Mouse (Mus musculus): ENCODE measurements around the gene Ppp2r5a. TPM values are rescaled to one million over a fixed set of nuclear protein-coding genes. Genes with fewer than 3 reads are reported as not detected.

The Ppp2r5a gene
- polyA plus RNA-seq, 1 experiment from 2014 or later: 42.7 TPM

- under 1% methylated on average over 53 of the region's 54 CpGs for WGBS
- H3K4me2 ChIP-seq: peak within 1 kb of the TSS; percentile 79
- peak; percentile 91 for ATAC-seq (ENCODE audit: insufficient read depth)
- peak within 1 kb of the TSS; percentile 89 for H3K9ac ChIP-seq
- H3K9me3 ChIP-seq (ENCODE audit: low read depth, low read length): no peaks in the 10 kb centered on the region
- peak within 1 kb of the TSS; percentile 71 for H3K4me3 ChIP-seq (ENCODE audit: low read depth, low read length)
- 0 out of 2 replicates have a peak, but pooled peaks have one; percentile 3 for TF ChIP-seq CTCF (IDR thresholded peaks at IDR 0.05; ENCODE audit: low read depth)
- H3K4me1 ChIP-seq (ENCODE audit: insufficient read depth): 0 out of 2 replicates have a peak, but pooled peaks cover 3% of the 10 kb centered on the region
- peak; percentile 81 for DNase-seq
- no peaks in the 10 kb centered on the region for H3K27me3 ChIP-seq (ENCODE audit: insufficient read depth, low read length)
- no peaks in the 10 kb centered on the region for H3K36me3 ChIP-seq (ENCODE audit: insufficient read depth)
- H3K27ac ChIP-seq (ENCODE audit: low read depth): peak within 1 kb of the TSS; percentile 87
These were observed 85.4 kb downstream of the Ppp2r5a start, which contains the start of gene Nenf for GRCm38 (mm10) chr1:191317591-191318196. Gene Nenf (minus strand): TSS chr1:191318194.

GRCm38 (mm10) chr1:191316818-191317217 is 86.3 kb downstream of the Ppp2r5a start:
- ATAC-seq (ENCODE audit: insufficient read depth) (no peak), DNase-seq (no peak)
- Histone ChIP-seq H3K4me1 (ENCODE audit: insufficient read depth) (0 out of 2 replicates have a peak, but pooled peaks cover 3% of the 10 kb centered on the region), H3K4me3 (ENCODE audit: low read depth, low read length) (peak overlapping the region; percentile 71), H3K9ac (no peak overlapping the region), H3K36me3 (ENCODE audit: insufficient read depth) (no peaks in the 10 kb centered on the region), H3K9me3 (ENCODE audit: low read depth, low read length) (no peaks in the 10 kb centered on the region), H3K4me2 (peak overlapping the region; percentile 79), H3K27ac (ENCODE audit: low read depth) (no peak overlapping the region), H3K27me3 (ENCODE audit: insufficient read depth, low read length) (no peaks in the 10 kb centered on the region)
- WGBS: 63% methylated on average over 8 of the region's 8 CpGs
- peak; percentile 34 for TF ChIP-seq CTCF (IDR thresholded peaks at IDR 0.05; ENCODE audit: low read depth)

DNA sequence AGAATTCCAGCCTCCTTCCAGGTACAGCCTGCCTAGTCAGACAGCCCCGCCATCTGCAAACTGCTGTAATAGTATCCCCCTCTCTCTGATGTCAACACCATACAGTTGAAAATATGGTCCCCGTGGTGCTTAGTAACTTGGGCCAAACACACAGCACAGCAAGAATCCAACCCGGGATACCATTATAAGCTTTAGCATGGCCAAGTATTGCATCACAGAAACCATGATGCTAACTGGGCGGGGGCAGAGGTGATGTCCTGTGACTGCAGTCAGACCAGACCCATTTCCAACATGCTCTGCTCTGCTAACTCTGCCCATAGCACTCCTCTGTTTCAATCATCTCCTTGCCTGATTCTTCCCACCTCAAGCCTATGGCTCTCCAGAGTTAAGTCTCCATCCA is 89.1 kb downstream of the Ppp2r5a start:
- no peaks in the 10 kb centered on the region for H3K27me3 ChIP-seq (ENCODE audit: insufficient read depth, low read length)
- DNase-seq (no peak), ATAC-seq (ENCODE audit: insufficient read depth) (no peak)
- H3K27ac ChIP-seq (ENCODE audit: low read depth): no peak overlapping the region
- no peaks in the 10 kb centered on the region for H3K9me3 ChIP-seq (ENCODE audit: low read depth, low read length)
- no peak overlapping the region for H3K9ac ChIP-seq
- 0 out of 2 replicates have a peak, but pooled peaks cover 5% of the 10 kb centered on the region for H3K36me3 ChIP-seq (ENCODE audit: insufficient read depth)
- H3K4me3 ChIP-seq (ENCODE audit: low read depth, low read length): no peak overlapping the region
- TF ChIP-seq CTCF (IDR thresholded peaks at IDR 0.05; ENCODE audit: low read depth): no peak
- 63% methylated on average over 4 of the region's 4 CpGs for WGBS
- 0 out of 2 replicates have a peak, but pooled peaks cover 3% of the 10 kb centered on the region for H3K4me1 ChIP-seq (ENCODE audit: insufficient read depth)
- H3K4me2 ChIP-seq: no peak overlapping the region

- no peak overlapping the region for H3K27ac ChIP-seq (ENCODE audit: low read depth)
- peak overlapping the region; percentile 58 for H3K4me2 ChIP-seq
- H3K36me3 ChIP-seq (ENCODE audit: insufficient read depth): 0 out of 2 replicates have a peak, but pooled peaks cover 5% of the 10 kb centered on the region
- no peak for TF ChIP-seq CTCF (IDR thresholded peaks at IDR 0.05; ENCODE audit: low read depth)
- H3K4me3 ChIP-seq (ENCODE audit: low read depth, low read length): peak overlapping the region; percentile 46
- H3K4me1 ChIP-seq (ENCODE audit: insufficient read depth): 0 out of 2 replicates have a peak, but pooled peaks cover 3% of the 10 kb centered on the region
- DNase-seq: no peak
- no peak for ATAC-seq (ENCODE audit: insufficient read depth)
- no peaks in the 10 kb centered on the region for H3K9me3 ChIP-seq (ENCODE audit: low read depth, low read length)
- no peaks in the 10 kb centered on the region for H3K27me3 ChIP-seq (ENCODE audit: insufficient read depth, low read length)
- WGBS: 58% methylated on average over 6 of the region's 6 CpGs
- peak overlapping the region; percentile 53 for H3K9ac ChIP-seq
These were observed 89.9 kb downstream of the Ppp2r5a start for GRCm38 (mm10) chr1:191313158-191313557.

- H3K4me3 ChIP-seq (ENCODE audit: low read depth, low read length): peak overlapping the region; percentile 46
- H3K27ac ChIP-seq (ENCODE audit: low read depth): 0 out of 2 replicates have a peak overlapping the region, but pooled peaks have one; percentile 7
- DNase-seq: peak; percentile 95
- WGBS: under 1% methylated on average over 14 of the region's 14 CpGs
- H3K27me3 ChIP-seq (ENCODE audit: insufficient read depth, low read length): no peaks in the 10 kb centered on the region
- peak; percentile 91 for ATAC-seq (ENCODE audit: insufficient read depth)
- 0 out of 2 replicates have a peak, but pooled peaks cover 5% of the 10 kb centered on the region for H3K36me3 ChIP-seq (ENCODE audit: insufficient read depth)
- H3K4me2 ChIP-seq: peak overlapping the region; percentile 58
- 0 out of 2 replicates have a peak, but pooled peaks cover 3% of the 10 kb centered on the region for H3K4me1 ChIP-seq (ENCODE audit: insufficient read depth)
- TF ChIP-seq CTCF (IDR thresholded peaks at IDR 0.05; ENCODE audit: low read depth): peak; percentile 98
- peak overlapping the region; percentile 53 for H3K9ac ChIP-seq
- no peaks in the 10 kb centered on the region for H3K9me3 ChIP-seq (ENCODE audit: low read depth, low read length)
These were observed 90.5 kb downstream of the Ppp2r5a start for GRCm38 (mm10) chr1:191312513-191312941.

- no peaks in the 10 kb centered on the region for H3K27me3 ChIP-seq (ENCODE audit: insufficient read depth, low read length)
- DNase-seq (no peak), ATAC-seq (ENCODE audit: insufficient read depth) (no peak)
- 0 out of 2 replicates have a peak, but pooled peaks cover 3% of the 10 kb centered on the region for H3K4me1 ChIP-seq (ENCODE audit: insufficient read depth)
- peaks cover 11% of the 10 kb centered on the region; the same call in 1 of the 2 replicates for H3K36me3 ChIP-seq (ENCODE audit: insufficient read depth)
- H3K4me2 ChIP-seq: no peak overlapping the region
- H3K27ac ChIP-seq (ENCODE audit: low read depth): no peak overlapping the region
- no peak for TF ChIP-seq CTCF (IDR thresholded peaks at IDR 0.05; ENCODE audit: low read depth)
- no peaks in the 10 kb centered on the region for H3K9me3 ChIP-seq (ENCODE audit: low read depth, low read length)
- no peak overlapping the region for H3K9ac ChIP-seq
- 68% methylated on average over 4 of the region's 4 CpGs for WGBS
- H3K4me3 ChIP-seq (ENCODE audit: low read depth, low read length): no peak overlapping the region
These were observed 91.7 kb downstream of the Ppp2r5a start for GRCm38 (mm10) chr1:191311296-191311898.

Measured in lung, embryonic 14.5 days (tissue).